Mouse (Mus musculus) central nervous system, embryonic 18 days (tissue): Measurements from ENCODE around the gene Atat1. TPM values are rescaled to one million over a fixed set of nuclear protein-coding genes. Genes with fewer than 3 reads are reported as not detected.

Source experiments
- polyA plus RNA-seq: library from polyadenylated mRNA; depleted of rRNA; stranded (reverse); fragments of >200 nt; gene quantifications from 2 replicates; pipeline ENCODE4 v1.2.3, GENCODE M21; 2012; rRNA removed

The Atat1 gene
- 448 and 535 TPM in 2 replicates for polyA plus RNA-seq

DNA sequence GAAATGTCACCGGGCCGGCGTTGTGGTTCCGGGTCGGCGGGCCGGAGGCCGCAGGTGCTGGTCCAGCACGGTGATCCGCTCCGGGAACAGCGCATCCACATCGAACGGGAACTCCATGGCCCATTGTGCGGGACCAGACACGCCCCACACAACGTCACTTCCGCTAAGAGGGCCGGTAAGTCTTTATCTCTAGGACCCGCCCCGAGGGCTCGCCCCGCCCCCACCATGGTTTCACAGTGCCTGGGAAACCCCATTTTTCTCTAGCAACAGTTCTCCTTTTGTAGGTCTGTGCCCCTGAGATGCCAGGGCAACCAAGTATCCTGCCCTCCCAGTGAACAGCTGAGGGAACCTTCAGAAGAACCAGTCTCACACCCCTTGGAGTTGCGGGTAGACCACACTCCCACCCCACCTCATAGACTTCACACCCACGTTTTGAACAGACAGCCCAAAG is at the start of gene Atat1:
Gene Atat1, minus strand, starts transcription at position 157 of the 451 bp plus-strand sequence.

DNA sequence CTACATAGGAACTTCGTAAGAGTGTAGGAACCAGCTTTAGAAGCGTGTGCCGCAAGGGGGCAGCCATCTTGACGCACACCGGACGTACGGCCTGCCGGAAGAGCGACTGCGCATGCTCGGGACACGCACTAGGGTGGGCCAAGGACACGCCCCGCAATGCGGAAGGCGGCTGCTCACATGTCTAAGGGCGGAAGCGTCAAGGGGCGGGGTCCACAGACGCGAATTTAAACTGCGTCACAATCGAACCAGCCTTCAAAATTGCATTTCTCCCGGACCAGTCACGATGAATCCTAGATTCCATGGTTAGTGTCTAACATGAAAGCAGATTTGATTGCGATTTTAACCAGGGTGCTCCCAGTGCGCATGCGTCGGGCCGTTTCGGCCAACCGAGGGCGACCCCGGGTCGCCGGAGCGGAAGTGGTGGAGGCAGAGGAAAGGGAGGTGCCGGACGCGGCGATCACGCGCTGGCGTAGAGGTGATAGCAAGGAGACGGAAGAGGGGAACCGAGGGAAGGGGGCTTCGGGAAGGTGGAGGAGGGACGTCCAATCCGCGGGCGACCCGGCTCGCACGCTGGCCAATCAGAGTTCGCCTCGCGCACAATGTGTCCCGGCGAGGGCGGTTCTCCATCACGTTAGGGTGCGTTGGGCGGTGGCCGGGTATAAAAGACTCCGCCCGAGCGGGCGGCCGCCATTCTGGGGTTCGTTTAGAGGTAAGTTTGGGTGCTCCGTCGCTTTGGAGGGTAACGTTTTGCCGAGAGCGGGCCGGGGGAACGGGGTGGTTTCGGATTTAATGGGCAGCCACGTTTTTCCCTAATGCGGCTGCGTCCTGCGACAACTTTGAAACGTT is 6.6 kb upstream of the Atat1 start, which contains the start of the genes Mrps18b and Ppp1r10:
Gene Mrps18b, minus strand, starts transcription at position 93 of the 846 bp plus-strand sequence.
Gene Ppp1r10, plus strand, starts transcription at position 138 of the 846 bp plus-strand sequence.

DNA sequence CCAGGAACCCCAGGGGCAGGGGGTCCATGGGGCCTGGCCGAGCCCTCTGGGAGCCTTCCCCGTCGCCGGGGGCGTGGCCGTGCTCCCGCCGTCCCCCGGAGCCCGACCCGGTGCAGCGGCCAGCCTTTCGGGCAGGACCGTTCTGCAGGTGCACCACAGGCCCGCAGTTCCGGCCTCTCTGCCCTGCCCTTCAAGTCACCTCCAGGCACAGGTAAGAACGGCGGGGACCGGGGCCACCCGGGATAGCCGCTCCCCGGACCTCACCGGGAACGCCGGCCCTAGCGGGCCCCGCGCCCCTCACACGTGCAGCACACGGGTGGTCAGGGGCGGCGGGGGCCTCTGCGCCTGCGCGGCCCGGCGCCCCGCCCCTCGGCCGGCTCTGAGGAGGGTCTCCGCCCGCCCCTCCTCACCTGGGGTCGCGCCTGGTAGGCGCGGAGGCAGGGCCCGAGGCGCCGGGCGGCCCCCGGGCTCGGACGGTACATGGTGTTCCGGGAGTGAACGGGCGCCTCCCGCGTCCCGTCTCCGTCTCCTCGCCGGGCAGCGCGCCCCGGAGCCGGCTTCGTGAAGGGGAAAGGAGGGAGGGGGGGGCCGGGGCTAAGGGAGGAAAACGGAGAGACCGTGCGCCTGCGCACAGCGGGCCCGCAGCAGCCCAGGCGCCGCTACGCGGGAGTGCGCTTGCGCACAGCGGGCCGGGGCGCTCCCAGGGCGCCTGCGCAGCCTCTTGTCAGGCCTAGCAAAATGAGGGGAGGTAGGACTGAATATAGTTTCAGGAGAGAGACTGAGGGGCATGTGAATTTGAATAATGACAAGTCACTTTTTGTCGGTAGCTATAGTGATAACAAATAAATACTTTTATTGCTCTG is 12.9 kb downstream of the Atat1 start, which contains the start of gene 2310061I04Rik:
Gene 2310061I04Rik, minus strand, starts transcription at position 651 of the 863 bp plus-strand sequence.

GRCm38 (mm10) chr17:35879245-35880057 is 30.4 kb downstream of the Atat1 start, which contains the start of gene Dhx16:
TSS of gene Dhx16 (plus strand) at chr17:35879819.

GRCm38 (mm10) chr17:35865481-35866280 is 44.2 kb downstream of the Atat1 start, which contains the start of gene Ppp1r18:
TSS of gene Ppp1r18 (plus strand) at chr17:35865593.

GRCm38 (mm10) chr17:35861198-35861857 is 48.5 kb downstream of the Atat1 start, which contains the start of gene Nrm:
TSS of gene Nrm (plus strand) at chr17:35861318.

Other genes with a start within 250 kb of the Atat1 start
- gene Vars2, start 242.5 kb downstream of the Atat1 start, polyA plus RNA-seq, result 37.5 and 41.5 TPM in 2 replicates
- 28.6 and 29.1 TPM in 2 replicates for gene Gtf2h4, start 236.3 kb downstream of the Atat1 start, polyA plus RNA-seq
- gene Ddr1, start 205.5 kb downstream of the Atat1 start, polyA plus RNA-seq, result 45.4 and 45.8 TPM in 2 replicates
- 7.9 and 9.5 TPM in 2 replicates for gene Ier3, start 88.4 kb downstream of the Atat1 start, polyA plus RNA-seq
- 149 and 160 TPM in 2 replicates for gene Flot1, start 86.8 kb downstream of the Atat1 start, polyA plus RNA-seq
- 2,694 and 2,976 TPM in 2 replicates for gene Tubb5, start 71.8 kb downstream of the Atat1 start, polyA plus RNA-seq
- gene Mdc1, start 68.6 kb downstream of the Atat1 start, polyA plus RNA-seq, result 15.9 and 16.6 TPM in 2 replicates
- 18.0 and 21.4 TPM in 2 replicates for gene Nrm, start 48.8 kb downstream of the Atat1 start, polyA plus RNA-seq
- 29.3 and 32.5 TPM in 2 replicates for gene Ppp1r18, start 44.5 kb downstream of the Atat1 start, polyA plus RNA-seq
- gene Dhx16, start 30.3 kb downstream of the Atat1 start, polyA plus RNA-seq, result 47.6 and 53.6 TPM in 2 replicates
- 93.8 and 104 TPM in 2 replicates for gene 2310061I04Rik, start 12.6 kb downstream of the Atat1 start, polyA plus RNA-seq
- 52.4 and 53.0 TPM in 2 replicates for gene Mrps18b, start 6.3 kb upstream of the Atat1 start, polyA plus RNA-seq
- 37.8 and 40.7 TPM in 2 replicates for gene Ppp1r10, start 6.4 kb upstream of the Atat1 start, polyA plus RNA-seq
- 77.3 and 77.5 TPM in 2 replicates for gene Abcf1, start 59.7 kb upstream of the Atat1 start, polyA plus RNA-seq
- gene Gnl1, start 69.8 kb upstream of the Atat1 start, polyA plus RNA-seq, result 45.2 and 54.4 TPM in 2 replicates
- gene Prr3, start 70.2 kb upstream of the Atat1 start, polyA plus RNA-seq, result 72.9 and 85.4 TPM in 2 replicates
- gene H2-T24, start 110.5 kb upstream of the Atat1 start, polyA plus RNA-seq, result 0.26 and 0.44 TPM in 2 replicates
- gene H2-T23, start 122.8 kb upstream of the Atat1 start, polyA plus RNA-seq, result 8.9 and 9.5 TPM in 2 replicates
- 8.2 and 8.8 TPM in 2 replicates for gene H2-T22, start 132.7 kb upstream of the Atat1 start, polyA plus RNA-seq
- not detected in 2 replicates for gene Gm6034, start 132.9 kb upstream of the Atat1 start, polyA plus RNA-seq
- 0.04 TPM in 1 of 2 replicates, not detected in the other for gene Gm11127, start 148.3 kb upstream of the Atat1 start, polyA plus RNA-seq
- gene Gm19684, start 211.6 kb upstream of the Atat1 start, polyA plus RNA-seq, result not detected in 2 replicates
- gene Gm7030, start 219.3 kb upstream of the Atat1 start, polyA plus RNA-seq, result not detected in 2 replicates